Mouse (Mus musculus): ENCODE measurements around the gene Ttc25.

GRCm38 (mm10) chr11:100513716-100514115 lies 31.7 kb upstream of the Ttc25 start:
- no peak for TF ChIP-seq CTCF (IDR thresholded peaks at IDR 0.05; ENCODE audit: control insufficient read depth, insufficient read depth, insufficient read length)
- TF ChIP-seq MYOD1 (IDR thresholded peaks at IDR 0.05; ENCODE audit: control insufficient read depth, insufficient read length, low read depth), result no peak
- TF ChIP-seq USF1 (IDR thresholded peaks at IDR 0.05; ENCODE audit: low read depth), result no peak
- TF ChIP-seq MYOG (IDR thresholded peaks at IDR 0.05; ENCODE audit: control insufficient read depth, extremely low read depth, insufficient read length), result no peak
- no peak for TF ChIP-seq MAX (IDR thresholded peaks at IDR 0.05)

Measured in C2C12 (cell line).